Mouse (Mus musculus) small intestine, adult 2 months (tissue): ENCODE measurements around the gene Fam71e1.
A peak's percentile ranks its signal among the peaks of the same experiment; 100 is the strongest.

Source experiments
- CTCF ChIP-seq: fragments of 200-500 bp; IDR thresholded peaks from 2 replicates; pipeline ENCODE4 v1.5.1; 2012; ENCODE audit warnings: low read depth, mild to moderate bottlenecking, control low read depth, inconsistent platforms, low read length, moderate library complexity, mixed read lengths; ENCODE audit not compliant: insufficient replicate concordance, insufficient read length; ENCODE audit errors: extremely low read depth
- POLR2A ChIP-seq: fragments of 200-500 bp; IDR thresholded peaks from 2 replicates; pipeline ENCODE4 v1.6.1; 2012; ENCODE audit warnings: low read depth, mild to moderate bottlenecking, control low read depth, inconsistent platforms, low read length, moderate library complexity

DNA sequence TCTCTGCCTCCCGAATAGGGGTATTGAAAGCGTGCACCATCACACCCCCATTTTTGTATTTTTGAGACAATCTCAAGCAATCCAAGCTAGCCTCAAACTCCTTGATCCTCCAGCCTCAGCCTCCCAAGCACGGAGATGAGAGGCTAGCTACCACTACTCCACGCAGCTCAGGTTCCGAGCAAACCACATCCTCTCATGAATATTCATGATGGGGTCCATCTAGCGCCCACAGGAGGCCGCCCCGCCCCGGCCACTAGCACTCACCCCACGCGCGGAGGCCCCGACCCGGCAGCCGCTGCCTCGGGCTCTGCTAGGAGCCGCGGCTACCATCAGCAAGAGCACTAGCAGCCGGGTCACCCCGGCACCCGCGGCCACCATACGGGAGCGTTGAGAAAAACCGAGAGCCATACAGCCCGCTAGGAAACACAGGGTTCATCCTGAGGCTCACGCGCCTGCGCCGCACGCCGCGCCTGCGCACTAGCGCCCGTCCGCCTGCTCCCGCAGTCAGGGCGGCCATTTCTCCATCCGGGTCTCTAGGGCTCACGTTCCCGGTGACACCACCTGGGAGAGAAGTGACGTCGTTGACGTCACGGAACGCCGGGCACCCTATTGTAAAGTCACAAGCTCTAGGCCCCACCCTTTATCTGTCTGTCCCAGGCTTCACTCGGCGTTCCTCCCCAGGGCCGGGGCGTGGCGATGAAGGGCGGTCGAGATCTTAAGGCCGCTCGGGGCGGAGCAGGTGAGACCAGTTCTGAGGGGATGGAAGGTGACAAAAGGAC is at the start of gene Fam71e1, which contains the start of gene Emc10:
- peak; percentile 15; the same call in 1 of the 2 replicates for TF ChIP-seq CTCF
- TF ChIP-seq POLR2A, result no peak; the same call in 1 of the 2 replicates
